Mouse (Mus musculus) CH12F3 (cell line): ENCODE results near the gene Dcaf10.
"Not testable (repeated sequence)": the region's sequence is repeated elsewhere in the genome, so short reads cannot be mapped to it uniquely, and the experiment has no call there.

Experiments
- in situ Hi-C: fragments of 300-500 bp; cut with MboI; formaldehyde crosslinking; loops from 2 replicates; pipeline ENCODE4 v1.14.3; 2020; ENCODE audit warnings: low sequenced_read_pairs

Dcaf10 gene

DNA sequence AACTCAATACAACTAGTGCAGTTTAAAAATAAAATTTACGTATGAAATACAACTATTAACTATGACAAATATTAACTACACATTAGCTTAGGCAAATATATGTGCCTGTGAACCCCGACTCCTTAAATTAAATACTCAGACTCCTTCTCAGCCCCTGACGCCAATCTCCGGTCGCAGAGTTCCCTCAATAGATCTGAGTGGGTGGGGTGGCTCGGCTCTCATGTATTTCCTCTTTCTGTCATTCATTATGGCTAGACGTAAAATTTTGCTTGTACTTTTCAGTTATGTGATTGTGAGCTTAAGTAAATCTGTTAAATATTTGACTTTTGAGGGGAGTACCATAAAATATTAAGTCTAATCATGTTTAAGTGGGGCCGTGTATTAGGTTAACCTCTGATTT is 51.1 kb downstream of the Dcaf10 start:
- in situ Hi-C loops: no loop called here

DNA sequence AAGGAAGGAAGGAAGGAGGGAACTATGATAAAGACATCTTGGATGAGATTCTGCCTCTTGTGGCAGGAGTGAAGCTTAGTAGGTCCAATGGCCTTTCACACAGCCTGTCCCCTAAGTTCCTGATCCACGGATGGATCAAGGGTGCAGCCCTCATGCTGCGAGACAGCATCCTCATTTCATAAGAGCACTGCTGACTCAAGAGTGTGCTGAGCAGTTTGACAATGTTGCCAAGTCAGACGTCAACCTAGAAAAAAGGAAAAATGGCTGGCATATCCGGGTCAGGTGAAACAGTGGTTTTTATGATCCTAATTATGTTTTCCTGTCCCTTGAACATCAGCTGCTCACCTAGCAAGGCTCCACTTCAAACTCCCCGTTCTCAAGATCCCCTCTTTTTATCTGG is 51.8 kb downstream of the Dcaf10 start:
- in situ Hi-C loops: no loop called here

DNA sequence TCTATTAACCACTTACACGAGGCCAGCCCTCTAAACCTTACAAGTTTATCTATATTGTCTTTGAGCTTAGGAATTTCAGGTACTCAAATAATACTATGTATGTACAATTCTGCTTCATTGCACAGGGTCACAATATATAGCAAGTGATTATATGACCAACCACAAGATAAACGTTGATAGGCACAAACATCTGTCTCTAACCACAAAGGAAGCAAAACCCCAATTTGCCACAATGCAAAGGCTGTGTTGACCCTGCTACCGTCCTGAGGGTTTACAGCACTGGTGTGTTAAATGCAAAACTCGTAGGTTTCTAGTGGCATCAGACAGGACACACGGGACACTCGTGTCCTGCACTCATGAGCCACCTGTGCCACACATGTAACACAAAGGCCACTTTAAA is 54.3 kb downstream of the Dcaf10 start:
- in situ Hi-C loops: not testable (repeated sequence)

DNA sequence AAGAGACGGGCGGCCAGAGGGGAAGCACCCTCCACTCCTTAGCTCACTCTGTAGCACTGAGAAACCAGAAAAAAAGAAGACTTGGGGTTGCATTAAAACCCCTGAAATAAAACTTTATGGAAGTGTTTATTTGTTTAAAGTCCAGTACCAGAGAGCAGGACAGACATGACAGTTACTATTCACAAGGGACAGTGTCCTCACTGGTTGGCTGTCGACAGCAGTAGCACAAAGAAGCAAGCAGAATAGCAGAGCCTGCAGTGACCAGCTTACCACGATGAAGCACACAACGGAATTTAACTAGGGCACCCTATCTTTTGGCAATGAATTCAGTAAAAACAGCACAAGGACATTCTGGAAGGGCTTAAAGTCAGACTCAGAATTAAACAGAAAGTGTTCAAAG is 56.4 kb downstream of the Dcaf10 start:
- in situ Hi-C loops: not testable (repeated sequence)

DNA sequence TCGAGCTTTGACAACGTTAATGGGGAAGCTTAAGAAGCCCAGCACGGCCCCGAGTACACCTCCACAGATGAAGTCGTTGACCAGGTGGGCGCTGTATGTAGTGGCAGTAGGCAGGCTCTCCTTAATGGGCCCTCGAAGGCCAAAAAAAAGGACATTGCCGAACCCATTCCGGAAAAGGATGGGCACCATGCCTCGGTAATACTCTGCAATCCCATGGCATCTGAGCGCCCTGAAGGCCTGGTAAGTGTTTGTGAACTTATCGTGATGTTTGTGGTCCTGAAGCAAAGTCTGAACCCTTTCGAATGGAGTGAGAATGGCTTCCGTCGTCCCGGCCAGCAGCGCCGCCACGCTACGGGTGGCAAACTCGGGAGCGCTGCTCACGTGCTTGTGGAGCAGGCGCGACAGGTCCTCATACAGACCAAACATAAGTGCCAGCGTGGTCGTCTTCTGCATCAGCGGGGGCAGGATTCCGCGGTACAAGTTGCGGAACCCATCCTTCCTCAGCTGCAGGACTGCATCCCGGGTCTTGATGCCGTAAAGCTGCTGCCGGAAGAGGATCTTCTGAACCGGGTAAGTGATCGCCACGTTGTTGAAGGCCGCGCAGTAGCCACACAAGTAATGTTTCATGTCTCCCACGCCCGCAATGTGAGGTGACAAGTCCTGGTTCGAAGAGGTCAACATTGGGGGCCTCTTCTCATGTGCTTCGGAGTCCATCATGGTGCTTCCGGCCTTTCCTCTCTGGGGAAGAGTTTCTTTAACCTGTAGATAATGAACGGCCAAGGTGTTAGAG is 57.7 kb downstream of the Dcaf10 start:
- in situ Hi-C loops: no loop called here

DNA sequence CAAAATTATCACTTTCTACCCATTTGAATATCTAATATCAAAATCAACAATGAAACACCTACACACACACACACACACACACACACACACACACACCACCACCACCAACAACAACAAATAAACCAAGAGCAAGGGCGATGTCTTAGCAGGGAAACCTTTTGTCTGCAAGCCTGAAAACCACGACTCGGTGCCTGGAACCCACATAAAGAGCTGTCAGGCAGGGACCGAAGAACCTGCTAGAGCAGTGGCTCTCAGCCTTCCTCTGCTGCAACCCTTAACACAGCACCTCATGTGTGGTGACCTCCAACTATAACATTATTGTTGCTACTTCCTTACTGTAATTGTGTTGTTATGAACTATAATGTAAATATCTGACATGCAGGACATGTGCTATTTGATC is 60.4 kb downstream of the Dcaf10 start:
- in situ Hi-C loops: no loop called here

DNA sequence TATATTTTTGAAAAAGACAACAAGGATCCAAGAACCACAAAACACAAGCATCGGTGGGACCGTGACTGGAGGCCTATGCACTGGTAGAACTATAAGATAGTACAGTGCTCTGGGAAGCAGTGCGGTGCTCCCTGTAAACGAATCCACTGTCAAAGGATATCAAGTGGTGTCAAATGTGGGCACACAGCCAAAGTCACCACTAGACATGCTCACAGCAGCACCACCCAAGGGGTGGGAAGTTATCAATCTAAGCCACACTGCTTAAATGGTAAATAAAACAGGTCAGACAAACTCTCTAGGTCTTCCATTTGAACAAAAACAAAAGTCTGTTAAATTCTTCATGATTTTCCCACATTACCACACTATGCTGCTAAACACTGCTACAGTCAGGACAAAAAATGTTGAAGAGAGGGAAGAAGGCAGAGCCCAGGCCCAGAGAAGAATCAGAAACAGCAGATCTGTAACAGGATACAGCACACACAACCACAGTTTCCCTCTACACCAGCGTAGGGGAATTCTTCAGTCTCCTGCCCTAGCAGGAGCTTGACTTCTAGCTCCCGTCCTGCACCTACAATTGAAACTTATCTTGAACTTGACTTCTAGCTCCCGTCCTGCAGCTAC is 61.1 kb downstream of the Dcaf10 start:
- in situ Hi-C loops: no loop called here

DNA sequence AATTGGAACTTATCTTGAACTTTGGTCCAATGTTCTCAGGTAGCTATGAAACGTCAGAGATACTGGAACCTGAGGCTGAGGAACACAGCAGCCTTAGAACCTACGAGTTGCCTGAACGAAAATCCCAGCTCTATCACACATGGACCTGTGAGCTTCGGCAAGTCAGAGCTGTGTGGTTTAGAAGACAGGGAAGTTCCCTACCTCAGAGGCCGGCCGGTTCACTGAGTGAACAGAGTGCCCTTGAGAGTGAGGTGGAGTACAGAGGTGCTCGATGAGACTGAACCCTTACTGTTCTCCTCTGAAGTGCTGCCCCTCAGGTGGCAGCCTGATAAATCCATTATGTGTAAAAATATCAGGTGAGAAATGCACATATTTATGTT is 61.6 kb downstream of the Dcaf10 start:
- in situ Hi-C loops: no loop called here

DNA sequence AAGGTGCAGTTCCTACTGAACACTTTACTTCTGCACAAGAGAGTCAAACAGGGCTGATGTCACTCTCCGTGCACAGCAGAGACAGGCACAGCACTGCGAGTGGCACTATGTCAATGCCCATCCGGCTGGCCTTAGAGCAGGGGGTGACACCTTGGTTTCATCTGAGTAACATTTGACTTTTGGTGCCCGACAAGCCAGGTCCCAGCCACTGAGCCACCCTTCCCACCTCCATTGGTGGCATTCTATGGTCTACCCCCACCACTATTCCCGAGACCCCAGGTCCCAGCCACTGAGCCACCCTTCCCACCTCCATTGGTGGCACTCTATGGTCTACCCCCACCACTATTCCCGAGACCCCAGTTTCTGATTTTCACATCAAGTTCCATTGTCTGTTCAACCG is 62.2 kb downstream of the Dcaf10 start:
- in situ Hi-C loops: no loop called here

DNA sequence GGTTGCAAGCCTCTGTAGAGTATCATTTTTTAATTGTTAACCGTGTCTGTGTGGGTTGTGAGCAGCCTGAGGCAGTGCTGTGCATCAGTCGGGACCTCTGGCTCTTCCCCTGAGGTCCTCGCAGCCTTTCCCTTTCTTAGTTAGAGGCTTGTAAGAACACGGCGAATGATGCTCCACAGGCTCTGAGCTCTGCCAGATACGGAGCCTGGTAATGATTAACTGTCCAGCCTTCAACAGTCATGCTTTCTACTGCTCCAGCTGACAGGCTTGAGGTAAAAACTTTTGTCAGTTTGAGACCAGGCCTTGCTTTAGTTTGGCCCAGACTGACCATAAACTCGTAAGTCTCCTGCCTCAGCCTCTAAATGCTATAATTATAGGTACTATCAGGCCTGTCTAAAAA is 63.4 kb downstream of the Dcaf10 start:
- in situ Hi-C loops: no loop called here

DNA sequence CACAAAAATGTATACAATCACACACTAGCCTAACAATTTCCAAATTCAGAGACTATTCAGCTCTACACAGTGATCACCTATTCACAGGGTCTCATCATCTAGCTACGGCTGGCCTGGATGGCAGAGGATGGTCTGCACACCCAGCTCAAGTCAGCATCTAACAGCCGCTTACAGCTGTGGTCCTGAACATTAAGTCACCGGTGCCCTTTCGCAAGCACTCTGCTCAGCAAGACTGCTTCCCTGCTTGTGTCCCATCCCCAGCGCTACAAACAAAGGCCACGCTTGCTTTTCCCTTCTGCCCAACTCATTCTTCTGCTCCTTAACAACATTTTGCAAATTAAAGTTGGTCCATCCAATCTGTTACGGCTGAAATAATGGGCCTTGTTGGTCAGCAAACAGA is 64.5 kb downstream of the Dcaf10 start:
- in situ Hi-C loops: no loop called here

DNA sequence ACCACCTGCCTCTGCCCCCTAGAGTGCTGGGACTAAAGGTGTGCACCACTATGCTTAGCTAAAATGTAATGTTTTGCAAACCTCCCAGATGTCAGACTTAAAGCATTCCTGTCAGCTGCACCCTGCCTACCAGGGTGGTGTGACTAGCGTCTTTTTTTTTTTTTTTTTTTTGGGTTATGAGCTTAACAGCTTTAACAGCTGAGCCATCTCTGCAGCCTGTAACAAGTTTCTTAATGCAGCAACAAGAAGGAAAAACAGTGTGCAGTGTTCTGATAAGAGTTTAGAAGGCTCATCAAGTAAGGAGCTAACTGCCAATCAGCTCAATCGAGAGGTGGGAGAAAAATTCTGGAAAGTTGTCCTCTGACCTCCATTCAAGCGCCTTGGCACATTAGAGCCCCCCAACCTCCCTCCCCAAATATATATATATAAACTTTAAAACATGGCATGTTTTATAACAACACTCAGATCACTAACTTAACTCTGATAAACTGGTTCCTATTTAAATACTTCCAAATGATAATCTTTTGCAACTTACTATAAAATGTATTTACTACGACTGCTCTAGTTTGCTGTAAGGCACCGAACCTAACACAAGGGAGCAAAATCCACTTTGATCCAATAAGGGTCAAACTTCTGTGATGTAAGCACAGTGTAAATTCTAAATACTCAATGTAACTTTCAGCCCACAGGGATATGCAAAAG is 65.3 kb downstream of the Dcaf10 start:
- in situ Hi-C loops: no loop called here

DNA sequence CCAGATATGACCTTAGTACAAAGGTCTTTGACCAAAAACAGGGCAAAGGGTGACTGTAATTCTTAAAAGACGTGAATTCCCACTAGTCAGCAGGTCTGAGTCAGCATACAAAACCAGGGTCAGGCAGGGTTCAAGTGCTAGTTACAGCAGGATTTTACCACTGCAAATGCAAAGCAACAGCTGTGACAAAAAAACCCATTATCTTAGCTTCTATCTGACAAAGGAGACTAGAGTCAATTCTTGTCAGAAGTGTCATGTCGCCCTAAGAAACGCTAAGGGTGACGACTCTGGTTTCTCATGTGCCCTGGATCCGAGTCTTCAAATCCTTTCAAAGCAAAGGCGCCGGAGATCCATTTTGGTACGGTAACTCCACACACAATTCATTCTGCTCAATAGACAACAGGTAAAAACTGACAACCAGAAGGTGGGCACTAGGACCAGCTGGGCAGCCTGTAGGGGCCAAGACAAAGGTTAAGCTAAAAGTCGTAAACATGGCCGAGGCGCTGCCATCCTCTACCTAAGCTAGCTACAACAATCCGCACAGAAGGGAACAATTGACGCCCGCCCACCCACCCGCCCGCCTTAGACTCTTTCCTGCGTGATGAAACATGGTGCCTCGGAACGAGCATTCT is 65.9 kb downstream of the Dcaf10 start:
- in situ Hi-C loops: no loop called here

DNA sequence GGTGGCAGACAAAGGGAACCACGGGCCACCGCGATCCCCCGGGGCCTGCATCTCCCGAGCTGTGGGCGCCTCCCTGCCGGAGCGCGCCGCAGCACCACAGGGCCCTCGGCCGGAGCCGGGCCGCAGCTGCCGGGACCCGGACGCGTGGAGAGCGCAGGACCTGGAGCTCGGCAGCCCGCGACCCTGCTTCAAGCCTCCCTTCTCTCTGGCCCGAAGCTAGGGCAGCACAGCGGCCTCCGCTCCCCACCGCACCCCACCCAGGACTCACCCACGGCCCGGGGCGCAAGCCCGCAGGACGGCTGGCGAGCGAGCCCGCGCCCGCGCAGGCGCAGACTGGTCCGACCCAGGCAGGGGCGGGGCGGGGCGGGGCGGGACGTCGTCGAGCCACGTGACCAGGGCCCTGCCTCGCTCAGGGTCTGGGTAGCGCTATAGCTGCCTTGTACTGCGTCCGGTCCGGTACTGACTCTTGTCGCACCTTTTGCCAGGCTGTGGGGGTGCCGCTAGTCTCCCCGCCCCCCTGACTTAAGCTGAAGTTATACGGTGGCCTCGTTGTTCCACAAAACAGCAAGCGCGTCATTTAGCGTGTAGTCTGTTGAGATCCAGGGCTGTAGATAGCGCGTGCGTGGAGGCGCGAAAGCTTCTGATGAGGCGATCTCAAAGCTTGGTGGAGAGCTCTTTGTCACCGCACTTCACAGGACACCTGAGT is 66.7 kb downstream of the Dcaf10 start, which contains the start of gene Slc25a51:
TSS of gene Slc25a51 (minus strand) at position 340 of the 706 bp plus-strand sequence.
- in situ Hi-C loops: no loop called here

DNA sequence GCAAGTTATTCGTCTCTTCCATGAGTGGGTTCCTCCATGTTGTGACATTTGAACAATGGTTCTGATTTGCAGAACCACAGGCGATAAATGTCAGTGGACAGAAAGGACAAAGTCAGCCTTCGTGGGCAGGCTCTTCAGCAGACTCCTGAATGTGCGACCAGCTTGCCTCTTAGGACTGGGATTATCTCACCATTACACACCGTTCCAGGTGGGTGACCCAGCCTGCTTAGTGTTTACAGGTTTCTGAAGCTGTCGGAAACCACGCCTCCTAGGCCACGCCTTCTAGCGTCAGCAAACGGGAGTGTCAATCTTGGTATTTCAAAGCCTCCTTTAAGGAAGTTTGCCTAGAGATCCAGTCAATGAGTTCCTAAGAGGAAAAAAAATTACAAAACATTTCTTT is 67.4 kb downstream of the Dcaf10 start:
- in situ Hi-C loops: no loop called here

DNA sequence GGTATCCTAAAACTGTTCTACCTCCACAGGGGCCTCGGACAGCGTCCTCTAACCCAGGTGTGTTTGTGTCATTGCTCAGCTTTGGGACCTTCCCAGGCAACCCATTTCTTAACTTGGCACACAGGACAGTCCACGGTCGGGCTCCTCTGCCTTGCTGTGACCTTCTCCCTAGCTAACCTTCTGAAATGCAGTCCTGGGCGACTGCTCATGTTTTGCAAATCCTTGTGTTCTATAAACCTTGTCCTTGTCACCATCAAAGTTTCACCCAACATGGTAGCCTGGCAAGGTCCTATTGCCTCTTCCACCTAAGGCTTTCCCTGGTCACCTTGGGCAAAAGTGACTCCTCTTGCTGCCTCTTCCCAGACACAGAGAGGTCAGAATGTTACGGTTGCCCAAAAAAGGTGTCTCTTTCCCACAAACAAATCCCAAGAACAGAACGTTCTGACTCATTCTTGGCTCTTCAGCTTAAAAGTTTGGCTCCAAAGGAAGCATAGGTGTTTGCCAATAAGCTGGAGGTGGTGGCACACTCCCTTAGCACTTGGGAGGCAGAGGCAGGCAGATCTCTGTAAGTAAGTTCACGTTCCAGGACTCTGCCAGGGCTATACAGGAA is 69.4 kb downstream of the Dcaf10 start:
- in situ Hi-C loops: loop anchor here (10.0 kb wide), 1 partner anchor 354 kb away; no protein-coding TSS in a partner anchor

DNA sequence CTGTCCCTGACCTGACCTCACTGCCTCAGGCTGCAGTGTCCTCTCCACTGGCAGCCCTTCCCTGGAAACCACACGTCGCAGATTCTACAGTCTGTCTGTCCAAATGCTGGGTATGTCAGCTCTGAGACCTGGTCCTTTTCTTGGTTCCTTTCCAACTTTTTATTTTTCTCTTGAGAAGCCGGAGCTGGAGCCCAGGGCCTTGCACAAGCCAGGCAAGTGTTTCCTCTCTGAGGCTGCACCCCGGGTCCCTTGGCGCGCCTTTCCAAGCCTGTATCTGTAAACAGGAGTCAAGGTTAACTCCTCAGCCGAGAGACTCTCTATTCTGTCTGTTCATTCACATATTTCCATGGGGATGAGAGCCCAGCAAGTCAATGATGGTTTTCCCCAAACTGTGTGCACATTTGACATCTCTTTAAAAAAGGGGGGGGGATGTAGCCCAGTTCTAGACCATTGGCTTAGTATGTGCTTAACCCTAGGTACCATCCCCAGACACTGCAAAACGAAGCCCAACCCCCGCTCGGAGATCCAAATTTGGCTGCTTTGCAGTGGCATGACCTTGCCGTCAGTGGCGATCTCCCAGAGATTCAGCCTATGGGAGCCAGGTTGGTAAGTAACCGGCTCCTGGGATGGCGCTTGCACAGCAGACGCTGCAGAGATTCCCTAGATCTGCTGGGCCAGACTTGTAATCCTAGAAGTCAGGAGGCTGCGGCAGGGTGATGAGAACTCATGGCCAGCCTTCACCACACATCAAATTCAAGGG is 70.7 kb downstream of the Dcaf10 start:
- in situ Hi-C loops: loop anchor here (10.0 kb wide), 1 partner anchor 352 kb away; no protein-coding TSS in a partner anchor

DNA sequence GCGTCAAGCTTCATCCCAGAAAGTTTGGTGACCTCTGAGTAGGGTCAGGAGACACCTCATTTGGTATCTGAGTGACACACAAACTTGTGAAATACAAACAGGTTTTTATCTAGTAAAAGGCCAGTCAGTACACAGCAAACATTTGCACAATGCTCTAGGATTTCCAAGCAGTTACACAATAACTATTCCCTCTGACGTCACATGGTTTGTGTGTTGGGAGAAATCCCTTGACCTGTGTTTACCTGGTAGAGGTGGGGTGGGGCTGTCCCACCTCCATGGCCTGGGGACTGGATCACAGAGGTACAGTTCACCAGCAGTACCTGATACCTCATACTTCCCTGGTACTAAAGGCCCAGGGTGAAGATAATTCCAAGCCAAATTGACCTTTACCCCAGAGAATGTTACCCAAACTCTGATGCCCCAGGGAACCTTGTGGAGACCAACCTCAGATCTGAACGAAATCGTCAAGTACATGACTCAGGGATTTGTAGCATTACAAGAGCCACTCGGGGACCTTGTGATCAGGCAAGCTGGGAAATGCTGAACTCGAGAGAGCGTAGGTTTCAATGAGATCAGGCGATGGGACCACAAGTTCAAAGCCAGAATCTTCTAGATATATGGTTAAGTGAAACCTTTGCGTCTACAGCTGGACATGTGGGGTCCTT is 71.9 kb downstream of the Dcaf10 start:
- in situ Hi-C loops: loop anchor here (10.0 kb wide), 1 partner anchor 351 kb away; no protein-coding TSS in a partner anchor

DNA sequence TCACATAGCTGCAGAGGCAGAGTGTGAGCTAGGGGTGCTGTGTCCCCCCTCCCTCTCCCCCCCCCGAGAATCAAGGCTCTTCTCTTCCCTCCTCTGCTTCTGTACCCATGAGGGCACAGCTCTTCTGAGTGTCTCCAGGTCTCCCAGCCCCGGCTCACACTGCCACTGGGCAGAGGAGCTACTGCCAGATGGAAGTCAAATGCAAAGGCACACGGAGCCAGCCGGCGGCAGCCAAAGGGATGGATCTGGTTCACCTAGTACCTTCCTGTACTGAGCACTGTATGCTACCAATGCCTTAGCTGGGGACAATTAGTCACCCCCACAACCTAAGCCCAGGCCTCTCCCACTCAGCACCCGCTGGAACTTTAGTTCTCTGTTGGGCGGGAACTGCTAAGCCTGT is 74.4 kb downstream of the Dcaf10 start:
- in situ Hi-C loops: loop anchor here (10.0 kb wide), 1 partner anchor 348 kb away; no protein-coding TSS in a partner anchor
